14 mouse cellular contexts compared by ENCODE assay signal in genomic region chr8:45719776-45720175, GRCm38 (mm10).
DNase-seq lines count a peak whose midpoint lies in the region; ATAC-seq and TF ChIP-seq lines count a peak whose summit lies in the region.
"Had no signal": no experiment of that assay in that cellular context is flagged by ENCODE, and none has a peak within 500 bp of the region (broad histone marks: within the 10 kb centered on the region; RNA-seq: fewer than 3 reads in every experiment).

No protein-coding gene starts in this region.

- no peak for ATAC-seq in embryonic facial prominence, embryonic 14.5 days (ENCODE audit: low read depth)
- ATAC-seq in liver, embryonic 16.5 days (ENCODE audit: low read depth) = 0 out of 2 replicates have a peak, but pooled peaks have one; percentile 19
- ATAC-seq in heart, embryonic 12.5 days (ENCODE audit: insufficient number of reproducible peaks, low FRiP score) = peak; percentile 83
- peak; percentile 49; the same call in 1 of the 2 replicates for ATAC-seq in stomach, postnatal 0 days (ENCODE audit: low FRiP score, low TSS enrichment)
- no peak for ATAC-seq in midbrain, embryonic 14.5 days (ENCODE audit: low FRiP score, low TSS enrichment)

- no peak for TF ChIP-seq CTCF in stomach, postnatal 0 days (IDR thresholded peaks at IDR 0.05; ENCODE audit: low read depth)

- peaks cover 7% of the 10 kb centered on the region for H3K4me1 ChIP-seq in embryonic facial prominence, embryonic 14.5 days (ENCODE audit: control insufficient read depth, insufficient read depth, low read length)
- no peaks in the 10 kb centered on the region for H3K4me1 ChIP-seq in embryonic facial prominence, embryonic 10.5 days
- H3K4me1 ChIP-seq in liver, embryonic 16.5 days (ENCODE audit: control insufficient read depth, low read depth, low read length) = no peaks in the 10 kb centered on the region
- H3K4me1 ChIP-seq in heart, embryonic 12.5 days (replicated peaks) = peaks cover 14% of the 10 kb centered on the region; the same call in 1 of the 2 replicates
- no peaks in the 10 kb centered on the region; the same call in 1 of the 2 replicates for H3K4me1 ChIP-seq in stomach, postnatal 0 days (replicated peaks; ENCODE audit: control insufficient read depth, insufficient read depth)
- H3K4me1 ChIP-seq in midbrain, embryonic 14.5 days (ENCODE audit: control insufficient read depth, insufficient read depth, low read length) = peaks cover 10% of the 10 kb centered on the region; the same call in 1 of the 2 replicates
- H3K4me1 ChIP-seq: megakaryocyte, embryonic 14.5 days had no signal

- peak; percentile 8 for DNase-seq in embryonic facial prominence, embryonic 14.5 days (ENCODE audit: low spot score)
- DNase-seq in embryonic facial prominence, embryonic 10.5 days (ENCODE audit: low spot score) = no peak
- DNase-seq in liver = no peak
- DNase-seq in stomach, postnatal 0 days (ENCODE audit: low spot score) = no peak
- DNase-seq in midbrain, embryonic 14.5 days = no peak
- DNase-seq in cerebellum, postnatal 4 days (ENCODE audit: low spot score in 2 of 2) = no peak
- DNase-seq: kidney, adult 2 months; left cerebral cortex, postnatal 4 days; thymus, adult 2 months had no signal

- 63% methylated on average over 8 of the region's 8 CpGs for WGBS in embryonic facial prominence, embryonic 14.5 days
- 74% methylated on average over 8 of the region's 8 CpGs for WGBS in embryonic facial prominence, embryonic 10.5 days
- 29% methylated on average over 8 of the region's 8 CpGs for WGBS in liver, embryonic 16.5 days (ENCODE audit: insufficient replicate concordance)
- WGBS in heart, embryonic 12.5 days = 39% methylated on average over 8 of the region's 8 CpGs
- WGBS in stomach, postnatal 0 days = 56% methylated on average over 8 of the region's 8 CpGs
- WGBS in midbrain, embryonic 14.5 days = 82% methylated on average over 8 of the region's 8 CpGs

- H3K36me3 ChIP-seq in embryonic facial prominence, embryonic 14.5 days (ENCODE audit: control insufficient read depth, insufficient read depth, low read length) = no peaks in the 10 kb centered on the region
- no peaks in the 10 kb centered on the region for H3K36me3 ChIP-seq in embryonic facial prominence, embryonic 10.5 days (replicated peaks)
- no peaks in the 10 kb centered on the region for H3K36me3 ChIP-seq in liver, embryonic 16.5 days (ENCODE audit: control insufficient read depth, insufficient read depth)
- peaks cover 28% of the 10 kb centered on the region for H3K36me3 ChIP-seq in heart, embryonic 12.5 days
- no peaks in the 10 kb centered on the region for H3K36me3 ChIP-seq in stomach, postnatal 0 days (ENCODE audit: control insufficient read depth, insufficient read depth, low read length)
- no peaks in the 10 kb centered on the region for H3K36me3 ChIP-seq in midbrain, embryonic 14.5 days (ENCODE audit: control insufficient read depth, insufficient read depth, low read length)
- H3K36me3 ChIP-seq: hindbrain, embryonic 13.5 days; lung, embryonic 15.5 days had no signal

- H3K27me3 ChIP-seq in embryonic facial prominence, embryonic 14.5 days (replicated peaks; ENCODE audit: control insufficient read depth, insufficient read depth, low read length) = no peaks in the 10 kb centered on the region
- H3K27me3 ChIP-seq in embryonic facial prominence, embryonic 10.5 days (replicated peaks; ENCODE audit: low read depth, poor library complexity, severe bottlenecking) = no peaks in the 10 kb centered on the region
- H3K27me3 ChIP-seq in liver, embryonic 16.5 days (ENCODE audit: control insufficient read depth, insufficient read depth, low read depth, low read length) = no peaks in the 10 kb centered on the region
- H3K27me3 ChIP-seq in heart, embryonic 12.5 days (replicated peaks) = no peaks in the 10 kb centered on the region
- no peaks in the 10 kb centered on the region for H3K27me3 ChIP-seq in stomach, postnatal 0 days (ENCODE audit: control insufficient read depth, insufficient read depth, low read length)
- no peaks in the 10 kb centered on the region for H3K27me3 ChIP-seq in midbrain, embryonic 14.5 days (ENCODE audit: control insufficient read depth, insufficient read depth, low read length)
- H3K27me3 ChIP-seq: hindbrain, embryonic 13.5 days; lung, embryonic 15.5 days; megakaryocyte, embryonic 14.5 days had no signal

- no peak overlapping the region for H3K27ac ChIP-seq in embryonic facial prominence, embryonic 14.5 days (replicated peaks; ENCODE audit: low read depth, low read length)
- H3K27ac ChIP-seq in embryonic facial prominence, embryonic 10.5 days (replicated peaks) = no peak overlapping the region
- H3K27ac ChIP-seq in liver, embryonic 16.5 days (ENCODE audit: low read length) = no peak overlapping the region
- peak overlapping the region; percentile 12; the same call in 1 of the 2 replicates for H3K27ac ChIP-seq in heart, embryonic 12.5 days (ENCODE audit: poor library complexity, severe bottlenecking)
- no peak overlapping the region for H3K27ac ChIP-seq in stomach, postnatal 0 days (replicated peaks)
- no peak overlapping the region for H3K27ac ChIP-seq in midbrain, embryonic 14.5 days (replicated peaks; ENCODE audit: low read depth, low read length)
- H3K27ac ChIP-seq: hindbrain, embryonic 13.5 days; lung, embryonic 15.5 days had no signal

- no peaks in the 10 kb centered on the region for H3K9me3 ChIP-seq in embryonic facial prominence, embryonic 14.5 days (ENCODE audit: control insufficient read depth, low read length)
- no peaks in the 10 kb centered on the region for H3K9me3 ChIP-seq in embryonic facial prominence, embryonic 10.5 days
- no peaks in the 10 kb centered on the region for H3K9me3 ChIP-seq in liver, embryonic 16.5 days (replicated peaks; ENCODE audit: control insufficient read depth, low read length)
- no peaks in the 10 kb centered on the region for H3K9me3 ChIP-seq in heart, embryonic 12.5 days (replicated peaks)
- H3K9me3 ChIP-seq in stomach, postnatal 0 days (ENCODE audit: control insufficient read depth, low read length) = no peaks in the 10 kb centered on the region
- no peaks in the 10 kb centered on the region for H3K9me3 ChIP-seq in midbrain, embryonic 14.5 days (ENCODE audit: control insufficient read depth, low read length)
- H3K9me3 ChIP-seq: hindbrain, embryonic 13.5 days; lung, embryonic 15.5 days; megakaryocyte, embryonic 14.5 days had no signal

- no peak for TF ChIP-seq EP300 in stomach, postnatal 0 days (optimal IDR thresholded peaks at IDR 0.05)

- no peak overlapping the region for H3K9ac ChIP-seq in embryonic facial prominence, embryonic 14.5 days (ENCODE audit: low read depth, low read length)
- H3K9ac ChIP-seq in liver, embryonic 16.5 days (ENCODE audit: low read depth, low read length) = no peak overlapping the region
- no peak overlapping the region for H3K9ac ChIP-seq in heart, embryonic 12.5 days
- no peak overlapping the region for H3K9ac ChIP-seq in stomach, postnatal 0 days (ENCODE audit: low read length)
- no peak overlapping the region for H3K9ac ChIP-seq in midbrain, embryonic 14.5 days (replicated peaks; ENCODE audit: low read length)
- H3K9ac ChIP-seq: hindbrain, embryonic 13.5 days; lung, embryonic 15.5 days had no signal

- no peak overlapping the region for H3K4me2 ChIP-seq in embryonic facial prominence, embryonic 14.5 days (ENCODE audit: low read depth, low read length)
- no peak overlapping the region for H3K4me2 ChIP-seq in liver, embryonic 16.5 days (ENCODE audit: low read depth, low read length)
- H3K4me2 ChIP-seq in heart, embryonic 12.5 days = no peak overlapping the region
- no peak overlapping the region for H3K4me2 ChIP-seq in stomach, postnatal 0 days (replicated peaks; ENCODE audit: low read depth)
- H3K4me2 ChIP-seq in midbrain, embryonic 14.5 days (ENCODE audit: low read length) = no peak overlapping the region
- H3K4me2 ChIP-seq: hindbrain, embryonic 13.5 days; lung, embryonic 15.5 days had no signal

- H3K4me3 ChIP-seq in embryonic facial prominence, embryonic 14.5 days (ENCODE audit: low read depth, low read length) = no peak overlapping the region
- H3K4me3 ChIP-seq in embryonic facial prominence, embryonic 10.5 days = no peak overlapping the region
- H3K4me3 ChIP-seq in liver, embryonic 16.5 days (ENCODE audit: low read depth, low read length) = no peak overlapping the region
- H3K4me3 ChIP-seq in heart, embryonic 12.5 days = no peak overlapping the region
- H3K4me3 ChIP-seq in stomach, postnatal 0 days (ENCODE audit: low read depth, low read length) = no peak overlapping the region
- H3K4me3 ChIP-seq in midbrain, embryonic 14.5 days (replicated peaks; ENCODE audit: low read depth, low read length) = no peak overlapping the region
- H3K4me3 ChIP-seq: hindbrain, embryonic 13.5 days; lung, embryonic 15.5 days; megakaryocyte, embryonic 14.5 days had no signal

Comparison
In these comparisons a context has a peak if more than half of its experiments do, and no peak if none do; other contexts are left out.
1. ATAC-seq: peak in liver, embryonic 16.5 days (single experiment), heart, embryonic 12.5 days (single experiment) and stomach, postnatal 0 days (single experiment); none in embryonic facial prominence, embryonic 14.5 days (single experiment) and midbrain, embryonic 14.5 days (single experiment).